Mouse (Mus musculus) thymus, adult 2 months (tissue): ENCODE results near the gene Plekhg6.

Experiments used
- CTCF ChIP-seq: fragments of 200-500 bp; IDR thresholded peaks from 2 replicates; pipeline ENCODE4 v1.5.1; 2012; ENCODE audit warnings: mild to moderate bottlenecking, control low read depth, low read length, moderate library complexity, borderline replicate concordance; ENCODE audit not compliant: control insufficient read depth, poor library complexity, insufficient read depth; ENCODE audit errors: extremely low read depth
- POLR2A ChIP-seq: fragments of 200-500 bp; IDR thresholded peaks from 2 replicates; pipeline ENCODE4 v1.6.1; 2012; ENCODE audit warnings: mild to moderate bottlenecking, low read length, control low read depth, moderate library complexity; ENCODE audit not compliant: control insufficient read depth, poor library complexity, insufficient read depth; ENCODE audit errors: extremely low read depth

GRCm38 (mm10) chr6:125318981-125319918 lies 61.3 kb downstream of the Plekhg6 start:
- no peak for TF ChIP-seq CTCF
- TF ChIP-seq POLR2A: no peak
